Mouse (Mus musculus): ENCODE results near the gene Csnk2b. TPM values are rescaled to one million over a fixed set of nuclear protein-coding genes. Genes with fewer than 3 reads are reported as not detected.
"Not testable (repeated sequence)": the region's sequence is repeated elsewhere in the genome, so short reads cannot be mapped to it uniquely, and the experiment has no call there.

Csnk2b gene
- total RNA-seq, 2 experiments from 2014 or later, result 195 to 225 TPM

DNA sequence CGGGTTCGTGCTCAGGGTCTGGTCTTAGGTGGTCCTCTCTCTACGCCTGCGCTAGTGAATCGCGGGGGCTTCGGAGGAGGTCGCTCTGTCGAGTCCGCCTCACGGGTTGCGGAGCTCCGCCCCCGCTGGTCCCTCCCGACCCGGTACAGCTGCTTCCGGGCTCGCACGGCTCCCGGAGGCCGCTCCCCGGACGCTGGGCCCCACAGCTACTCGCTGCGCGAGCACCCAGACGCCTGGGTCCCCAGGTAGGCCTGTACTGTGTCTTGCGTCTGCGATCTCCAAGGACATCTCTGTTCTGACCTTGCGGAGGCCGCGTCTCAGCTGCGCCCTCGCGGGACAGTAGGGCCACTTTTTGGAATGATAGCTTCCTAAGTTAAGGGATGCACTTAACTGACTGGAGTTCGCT is 4.4 kb upstream of the Csnk2b start, which contains the start of gene D17H6S53E:
Gene D17H6S53E, plus strand, starts transcription at position 168 of the 406 bp plus-strand sequence.
- intact Hi-C loops (cut with DNase I), result no loop called here
- DNase-seq (ENCODE audit: low spot score in 2 of 2), result peak; percentile 31 to 71

DNA sequence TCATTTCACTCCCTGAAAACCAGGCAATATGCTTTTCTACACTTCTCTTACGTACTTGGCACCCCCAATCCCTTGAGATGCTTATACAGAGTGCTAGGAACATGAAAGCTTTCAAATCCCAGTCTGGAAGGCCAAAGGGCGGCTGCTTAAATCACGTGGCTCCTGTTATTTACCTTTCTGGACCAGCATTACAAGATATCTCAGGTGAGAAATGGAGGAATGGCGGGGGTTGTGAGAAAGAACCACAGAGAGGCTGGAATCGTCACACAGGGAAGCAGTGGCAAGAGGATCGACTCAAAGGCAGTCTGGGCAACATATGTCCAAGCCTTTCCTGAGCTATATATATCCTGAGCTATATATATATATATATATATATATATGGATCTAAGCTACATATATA is 3.7 kb upstream of the Csnk2b start:
- intact Hi-C loops (cut with DNase I), result no loop called here
- no peak for DNase-seq (ENCODE audit: low spot score in 2 of 2)

DNA sequence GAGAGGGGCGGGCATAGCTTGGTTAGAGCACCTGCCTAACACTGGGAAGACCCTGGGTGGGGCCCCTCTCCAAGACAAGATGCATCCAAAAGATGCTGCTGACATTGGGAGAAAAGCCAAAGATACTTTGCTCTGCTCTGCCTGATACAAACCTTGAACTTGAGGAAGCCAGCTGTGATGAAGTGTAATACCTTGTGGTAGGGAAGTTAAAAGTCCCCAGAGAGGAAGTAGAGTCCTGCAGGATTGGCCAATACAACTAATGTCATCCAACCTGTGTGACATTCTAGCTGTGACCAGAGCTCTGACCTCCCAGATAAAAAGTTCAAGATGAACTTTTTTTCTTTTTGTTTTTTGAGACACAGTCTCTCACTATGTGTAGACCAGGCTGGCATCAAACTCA is 3.2 kb upstream of the Csnk2b start:
- intact Hi-C loops (cut with DNase I), result no loop called here
- DNase-seq (ENCODE audit: low spot score in 2 of 2), result no peak

DNA sequence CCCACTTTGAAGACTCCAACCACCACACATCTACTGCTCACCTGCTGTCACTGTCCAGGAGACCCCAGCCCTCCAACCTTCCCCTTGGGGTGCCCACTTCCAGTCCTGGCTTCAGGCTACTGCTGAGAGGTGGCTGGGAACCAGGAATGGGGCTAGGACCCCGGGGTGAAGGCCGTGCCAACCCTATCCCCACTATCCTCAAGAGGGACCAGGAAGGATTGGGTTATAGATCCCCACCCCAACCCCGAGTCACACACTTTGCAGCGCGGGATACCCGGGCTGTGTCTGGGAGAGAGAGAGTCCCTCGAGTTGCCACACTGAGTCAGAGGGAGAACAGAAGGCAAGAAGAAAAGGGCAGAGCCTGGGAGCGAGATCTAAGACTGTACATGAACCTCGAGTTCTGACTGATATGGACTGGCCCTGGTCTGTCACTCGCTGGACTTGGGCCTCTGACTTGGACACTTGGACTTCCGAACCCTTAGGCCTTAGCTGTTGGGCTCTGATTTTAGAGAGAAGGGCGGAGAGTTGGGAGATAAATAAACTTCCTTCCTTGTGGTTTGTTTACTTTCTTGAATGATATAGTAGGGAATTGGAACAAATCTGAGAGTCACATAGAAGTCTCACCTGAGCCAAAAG is 2.5 kb upstream of the Csnk2b start:
- intact Hi-C loops (cut with DNase I), result loop anchor here (5.0 kb wide), 1 partner anchor 113 kb away; the partner anchor contains the start of gene Nfkbil1
- DNase-seq (ENCODE audit: low spot score in 2 of 2), result not testable (repeated sequence)

DNA sequence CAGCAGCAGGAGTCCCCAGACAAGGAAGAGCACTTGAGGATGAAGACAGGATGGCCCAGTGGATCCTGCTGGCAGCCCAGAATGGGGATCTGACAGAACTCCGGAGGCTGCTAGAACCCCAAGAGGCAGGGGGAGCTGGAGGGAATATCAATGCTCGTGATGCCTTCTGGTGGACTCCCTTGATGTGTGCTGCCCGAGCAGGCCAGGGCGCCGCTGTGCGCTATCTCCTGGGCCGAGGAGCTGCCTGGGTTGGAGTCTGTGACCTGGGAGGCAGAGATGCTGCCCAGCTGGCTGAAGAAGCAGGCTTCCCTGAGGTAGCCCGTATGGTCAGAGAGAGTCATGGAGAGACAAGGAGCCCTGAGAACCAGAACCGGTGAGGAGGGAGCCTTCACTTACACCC is 1.4 kb upstream of the Csnk2b start:
- intact Hi-C loops (cut with DNase I), result loop anchor here (5.0 kb wide), 1 partner anchor 114 kb away; the partner anchor contains the start of gene Nfkbil1
- DNase-seq (ENCODE audit: low spot score in 2 of 2), result not testable (repeated sequence)

DNA sequence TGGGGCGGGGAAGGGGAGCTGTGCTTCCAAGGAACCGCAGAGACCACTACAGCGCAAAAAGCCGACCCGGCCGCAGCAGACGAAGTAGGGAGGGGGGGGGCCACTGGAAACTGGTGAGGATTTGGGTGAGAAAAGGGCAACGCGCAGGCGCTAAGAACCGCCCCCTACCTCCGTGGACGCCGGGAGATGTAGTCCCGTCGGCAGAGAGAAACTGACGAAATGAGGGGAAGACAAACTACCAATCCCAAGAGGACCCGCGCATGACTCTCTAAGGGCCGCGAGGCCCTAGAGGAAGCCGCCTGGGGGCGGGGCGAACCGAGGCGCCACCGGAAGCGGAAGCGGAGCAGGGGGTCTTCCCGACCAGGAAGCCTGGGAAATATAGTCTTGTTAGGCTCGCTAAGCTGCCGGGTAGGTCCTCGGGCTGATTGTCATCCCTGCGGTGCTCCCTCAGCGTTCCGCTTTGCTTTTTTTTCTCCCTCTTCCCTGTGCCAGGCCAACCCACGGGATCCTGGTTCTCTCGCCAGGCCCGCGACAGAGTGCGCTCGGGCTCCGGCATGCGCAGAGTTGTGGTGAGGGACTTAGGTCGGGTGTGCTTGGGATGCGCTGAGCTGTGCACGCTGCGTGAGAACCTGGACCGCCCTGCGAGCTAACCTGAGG is 582 bp downstream of the Csnk2b start, which contains the start of gene Gpank1:
Gene Gpank1, plus strand, starts transcription at position 313 of the 657 bp plus-strand sequence.
- DNase-seq (ENCODE audit: low spot score in 2 of 2), result peak; percentile 98 to 99
- intact Hi-C loops (cut with DNase I), result loop anchor here (5.0 kb wide), 1 partner anchor 116 kb away; the partner anchor contains the start of gene Nfkbil1

DNA sequence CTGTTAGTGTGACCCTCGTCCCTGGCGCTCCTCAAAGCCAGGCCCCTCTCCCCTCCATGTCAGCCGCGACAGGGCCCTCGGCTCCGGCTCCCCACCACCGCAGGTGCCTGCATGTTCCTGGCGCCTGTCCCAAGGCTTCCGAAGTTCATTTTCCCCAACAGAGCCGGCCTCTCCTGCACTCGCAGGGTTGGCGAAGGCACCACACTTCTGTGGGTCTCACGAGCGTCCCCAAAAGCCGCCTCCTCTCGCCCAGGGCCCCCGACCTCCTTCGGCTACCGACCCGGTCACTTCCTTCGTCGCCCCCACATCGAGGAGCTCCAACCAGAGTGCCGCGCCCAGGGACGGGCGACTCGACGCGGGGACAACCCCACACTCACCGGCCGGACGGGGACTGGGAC is 1.1 kb downstream of the Csnk2b start:
- DNase-seq (ENCODE audit: low spot score in 2 of 2), result peak in 1 of 2 experiments; percentile 37
- intact Hi-C loops (cut with DNase I), result loop anchor here (5.0 kb wide), 1 partner anchor 117 kb away; the partner anchor contains the start of gene Nfkbil1

DNA sequence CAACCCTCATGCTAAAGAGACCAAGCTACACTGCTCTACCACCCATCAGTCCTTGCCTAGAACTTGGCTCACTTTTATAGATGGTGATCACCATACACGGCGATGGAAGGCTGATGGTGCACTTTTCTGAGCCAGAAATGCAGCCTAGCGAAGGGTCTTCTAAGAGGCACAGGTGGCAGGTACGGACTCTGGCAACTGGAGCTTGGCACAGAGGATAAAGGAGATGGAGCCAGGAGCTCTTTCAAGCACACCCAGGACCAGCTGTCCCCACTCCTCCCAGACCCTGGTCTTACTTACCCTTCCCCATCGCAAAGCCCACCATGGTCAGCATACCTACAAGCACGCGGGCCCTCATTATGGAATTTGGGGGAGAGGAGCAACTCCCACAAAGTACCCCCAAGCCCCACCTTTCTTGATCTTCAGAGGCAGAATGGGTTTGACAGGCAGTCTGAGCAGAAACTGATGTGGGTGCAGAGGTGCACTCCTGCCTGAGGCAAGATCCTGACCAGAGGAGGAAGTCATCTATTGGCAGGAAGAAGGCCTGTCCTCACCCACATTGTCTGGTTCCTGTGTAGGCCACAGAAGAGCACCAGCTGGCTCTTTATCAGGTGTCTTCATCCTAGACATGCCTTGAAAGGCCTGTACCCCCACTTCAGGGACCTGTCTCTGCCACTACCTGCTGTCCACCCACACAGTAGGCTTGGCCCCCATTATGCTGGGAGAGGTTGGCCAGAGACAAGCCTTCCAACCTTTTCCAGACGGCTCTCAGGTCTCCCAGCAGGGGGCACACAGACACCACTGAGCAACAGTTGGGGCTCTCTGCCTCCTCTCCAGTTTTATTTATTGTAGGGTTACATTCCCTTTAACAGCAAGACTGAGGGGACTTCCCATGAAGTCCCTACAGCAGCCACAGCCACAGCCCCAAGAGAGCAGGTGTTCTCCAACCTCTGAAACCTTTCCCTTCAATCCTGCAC is 6.5 kb downstream of the Csnk2b start, which contains the start of gene Ly6g5b:
Gene Ly6g5b, minus strand, starts transcription at position 383 of the 974 bp plus-strand sequence.
- intact Hi-C loops (cut with DNase I), result no loop called here
- DNase-seq (ENCODE audit: low spot score in 2 of 2), result no peak

DNA sequence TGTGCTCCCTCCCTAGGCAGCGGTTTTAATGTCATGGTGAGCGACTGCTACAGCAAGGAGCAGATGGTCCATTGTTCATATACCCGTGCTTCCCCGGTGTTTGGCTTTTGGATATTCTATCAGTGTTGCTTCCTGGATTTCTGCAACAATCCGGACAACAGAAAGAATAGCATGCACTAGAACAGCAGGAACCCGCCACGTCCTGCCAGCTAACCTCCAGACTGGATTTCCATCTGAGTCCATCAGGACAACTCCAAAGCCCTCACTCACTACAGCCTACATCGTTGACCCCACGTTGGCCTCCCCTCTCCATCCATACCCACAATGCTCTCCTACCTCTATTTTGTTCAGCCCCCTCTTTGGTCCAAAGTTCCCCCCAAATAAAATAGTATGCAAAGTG is 10.1 kb downstream of the Csnk2b start:
- DNase-seq (ENCODE audit: low spot score in 2 of 2), result no peak
- intact Hi-C loops (cut with DNase I), result no loop called here

DNA sequence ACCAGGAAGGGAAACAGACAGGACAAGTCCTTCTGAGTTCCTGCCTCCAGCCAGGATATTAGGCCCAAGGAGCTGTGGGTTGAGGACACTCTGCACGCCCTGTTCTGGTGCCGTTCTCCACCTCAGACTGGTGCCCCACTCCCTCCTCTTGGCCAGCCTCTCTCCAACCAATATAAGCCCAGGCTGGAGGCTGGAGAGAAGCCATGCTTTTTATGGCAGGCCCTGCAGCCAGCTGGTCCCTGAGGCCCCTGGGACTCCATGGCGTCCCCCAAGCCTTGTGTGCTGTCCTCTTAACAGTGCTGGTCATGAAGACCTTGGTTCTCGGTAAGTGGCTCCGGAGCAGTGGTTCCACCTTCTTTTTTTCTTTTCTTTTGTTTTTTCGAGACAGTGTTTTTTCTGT is 13.8 kb downstream of the Csnk2b start, which contains the start of gene Ly6g5c:
Gene Ly6g5c, plus strand, starts transcription at position 183 of the 400 bp plus-strand sequence.
- intact Hi-C loops (cut with DNase I), result no loop called here
- no peak for DNase-seq (ENCODE audit: low spot score in 2 of 2)

DNA sequence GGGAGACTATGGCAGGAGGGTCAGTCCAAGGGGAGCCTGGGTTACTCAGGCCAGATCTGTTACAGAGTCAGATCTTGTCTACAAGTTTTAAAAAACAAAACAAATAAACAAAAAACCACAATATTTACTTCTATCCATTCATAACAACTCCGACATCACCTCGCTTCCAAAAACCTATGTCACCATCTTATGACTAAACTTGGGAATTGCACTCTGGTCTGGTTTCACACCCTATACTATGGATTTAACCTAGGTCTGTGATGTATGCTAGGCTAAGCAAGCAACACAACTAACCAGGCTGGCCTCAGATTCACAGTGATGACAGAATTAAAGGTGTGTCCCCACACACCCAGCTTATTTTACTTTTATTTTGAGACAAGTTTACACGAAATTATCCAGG is 15.3 kb downstream of the Csnk2b start:
- no peak for DNase-seq (ENCODE audit: low spot score in 2 of 2)
- intact Hi-C loops (cut with DNase I), result loop anchor here (2.0 kb wide), 1 partner anchor 86 kb away; no protein-coding TSS in a partner anchor

DNA sequence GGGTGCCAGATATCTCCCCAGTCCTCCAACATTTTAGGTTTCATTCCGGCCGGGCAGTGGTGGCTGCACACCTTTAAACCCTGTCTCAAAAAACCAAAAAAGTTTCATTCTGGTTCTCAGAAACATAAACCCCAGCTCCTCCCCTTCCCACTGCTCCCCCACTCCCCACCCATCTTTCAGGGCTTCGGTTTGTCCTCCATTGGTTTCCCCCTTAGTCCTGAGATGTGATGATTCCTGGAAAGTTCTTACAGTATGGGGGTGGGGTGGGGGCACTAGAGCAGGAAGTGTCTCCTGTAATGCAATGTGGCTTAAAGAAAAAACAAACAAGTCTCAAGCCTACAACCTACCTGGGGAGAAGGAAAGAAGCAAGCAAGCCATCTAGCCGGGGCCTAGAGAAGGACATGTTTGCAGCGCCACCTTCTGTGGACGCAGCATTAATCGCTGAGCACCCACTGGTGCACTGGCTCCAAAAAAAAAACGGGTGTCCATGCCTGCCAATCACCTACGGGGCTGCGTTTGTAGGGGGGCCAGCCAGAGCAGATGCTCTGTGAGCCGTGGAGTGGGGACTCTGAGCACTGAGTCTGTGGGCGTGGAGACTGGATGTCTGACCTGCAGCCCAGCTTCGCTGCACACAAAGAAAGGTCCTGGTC is 16.0 kb downstream of the Csnk2b start:
- peak in 1 of 2 experiments; percentile 35 for DNase-seq (ENCODE audit: low spot score in 2 of 2)
- intact Hi-C loops (cut with DNase I), result loop anchor here (2.0 kb wide), 1 partner anchor 85 kb away; no protein-coding TSS in a partner anchor

DNA sequence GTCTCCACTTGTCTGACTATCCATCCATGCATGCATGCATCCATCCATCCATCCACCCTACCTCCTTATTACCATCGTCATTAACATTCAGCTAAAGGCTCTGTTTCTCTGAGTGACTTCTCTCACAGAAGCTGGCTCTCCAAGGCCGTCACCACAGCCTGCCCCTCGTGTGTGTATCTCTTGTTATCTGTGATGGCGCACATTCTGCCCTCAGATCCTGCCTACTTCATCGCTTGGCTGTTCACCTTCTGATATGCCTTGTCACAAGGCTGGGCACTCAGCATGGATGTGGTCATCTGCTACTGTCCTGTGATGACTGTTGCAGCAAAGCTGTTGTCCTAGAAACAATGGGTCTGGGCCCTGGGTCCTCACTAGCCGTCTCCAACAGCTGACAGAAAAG is 17.1 kb downstream of the Csnk2b start:
- DNase-seq (ENCODE audit: low spot score in 2 of 2), result no peak
- intact Hi-C loops (cut with DNase I), result no loop called here

DNA sequence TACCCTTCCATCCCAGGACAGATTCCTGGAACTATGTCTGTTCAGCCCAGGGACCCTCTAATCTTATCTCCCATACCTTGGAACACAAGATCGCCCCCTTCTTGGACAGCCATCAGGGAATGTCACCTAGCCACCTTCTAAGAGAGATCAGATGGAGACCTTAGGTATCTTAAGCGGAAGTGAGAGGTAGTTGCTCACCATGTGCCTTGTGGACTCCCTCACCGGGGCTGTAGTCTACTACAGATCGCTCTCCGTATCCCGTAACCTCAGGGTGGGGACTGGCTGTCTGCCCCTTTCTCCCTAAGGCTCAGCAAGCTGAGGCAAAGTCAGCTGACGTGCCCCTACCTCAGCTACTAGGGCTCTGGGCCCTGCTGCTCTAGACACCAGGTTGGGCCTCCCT is 17.8 kb downstream of the Csnk2b start:
- intact Hi-C loops (cut with DNase I), result no loop called here
- DNase-seq (ENCODE audit: low spot score in 2 of 2), result no peak

DNA sequence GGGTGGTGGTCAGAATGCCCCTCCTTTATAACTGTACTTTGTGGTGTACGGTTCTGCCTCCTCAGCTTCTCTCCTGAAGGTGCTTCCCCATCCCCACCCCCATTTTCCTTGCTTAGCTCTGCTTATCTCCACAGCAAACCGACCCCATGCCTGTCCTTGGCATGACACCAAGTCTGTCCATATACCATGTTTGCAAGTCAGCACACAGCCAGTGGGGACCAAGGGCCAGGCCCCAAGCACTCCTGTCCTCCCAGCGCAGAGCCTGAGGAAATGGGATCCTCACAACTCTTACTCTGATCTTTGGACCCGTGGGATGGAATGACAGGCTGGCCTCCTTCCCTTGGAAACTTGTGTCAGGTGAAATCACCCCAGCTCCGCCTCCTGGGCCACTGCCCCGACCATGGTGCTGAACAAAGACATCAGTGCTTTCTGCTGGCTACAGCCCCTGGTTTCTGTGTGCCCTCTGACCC is 18.6 kb downstream of the Csnk2b start:
- intact Hi-C loops (cut with DNase I), result no loop called here

DNA sequence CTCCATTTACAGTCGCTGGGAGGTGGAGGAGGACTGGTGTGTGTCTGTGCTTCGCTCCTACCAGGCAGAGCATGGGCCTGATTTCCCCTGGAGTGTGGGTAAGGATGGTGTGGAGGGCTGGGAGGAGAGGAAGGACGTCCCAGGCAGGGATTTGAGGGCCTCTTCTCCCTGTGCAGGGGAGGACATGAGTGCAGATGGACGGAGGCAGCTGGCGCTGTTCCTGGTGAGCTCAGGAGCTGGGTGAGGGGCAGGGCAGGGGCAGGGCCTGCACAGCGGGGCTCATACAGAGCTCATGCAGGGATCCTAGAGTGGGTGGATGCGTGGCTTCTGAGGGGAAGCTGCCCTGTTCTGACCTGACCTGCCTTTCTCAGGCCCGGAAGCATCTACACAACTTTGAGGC is 19.6 kb downstream of the Csnk2b start:
- no peak for DNase-seq (ENCODE audit: low spot score in 2 of 2)
- intact Hi-C loops (cut with DNase I), result no loop called here

More for the DNA sequence above, 18.6 kb downstream of the Csnk2b start:
- DNase-seq (ENCODE audit: low spot score in 2 of 2), result no peak

DNA sequence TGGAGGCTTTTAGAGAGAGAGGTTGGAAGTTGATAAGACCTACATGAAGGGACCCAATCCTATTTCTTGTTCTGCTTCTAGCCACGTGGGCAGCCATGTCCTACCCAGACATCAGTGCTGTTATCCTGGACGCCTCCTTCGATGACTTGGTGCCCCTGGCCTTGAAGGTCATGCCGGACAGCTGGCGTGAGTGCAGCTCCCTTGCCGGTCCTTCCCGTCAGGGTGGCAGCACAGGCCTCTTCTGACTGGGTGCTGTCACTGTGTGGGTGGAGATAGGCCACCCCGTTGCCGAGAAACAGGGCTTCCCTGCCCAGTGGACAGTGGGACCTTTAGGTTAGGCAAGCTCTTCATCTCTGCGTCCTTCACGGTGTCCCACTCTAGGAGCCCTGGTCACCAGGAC is 20.7 kb downstream of the Csnk2b start:
- intact Hi-C loops (cut with DNase I), result no loop called here

DNA sequence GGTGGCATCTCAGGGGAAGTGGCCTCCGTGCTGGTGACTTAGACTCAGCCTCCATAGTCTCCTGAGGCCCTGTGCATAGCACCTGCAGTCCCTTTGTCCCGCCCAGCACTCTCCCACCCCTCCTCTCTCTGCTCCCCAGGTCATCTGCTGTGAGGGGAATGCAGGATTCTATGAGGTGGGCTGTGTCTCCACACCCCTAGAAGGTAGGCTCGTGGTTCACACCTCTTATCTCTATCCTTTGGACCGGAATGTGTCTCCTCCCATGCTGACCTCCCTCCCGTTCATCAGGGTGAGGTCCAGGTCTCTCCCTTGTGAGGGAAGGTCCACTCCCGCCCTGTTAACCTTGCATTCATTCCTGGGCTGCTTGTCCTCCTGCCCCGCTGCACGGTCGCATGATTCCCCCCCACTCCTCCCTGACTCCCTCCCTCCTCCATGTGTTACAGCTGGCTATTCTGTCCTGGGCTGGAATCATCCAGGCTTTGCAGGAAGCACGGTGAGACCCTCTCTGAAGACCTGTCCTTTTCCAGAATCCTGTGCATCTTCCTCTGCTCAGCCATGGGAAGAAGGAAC is 21.6 kb downstream of the Csnk2b start:
- no peak for DNase-seq (ENCODE audit: low spot score in 2 of 2)
- intact Hi-C loops (cut with DNase I), result no loop called here

More for the DNA sequence above, 20.7 kb downstream of the Csnk2b start:
- no peak for DNase-seq (ENCODE audit: low spot score in 2 of 2)

All from left cerebral cortex, postnatal 14 days (tissue).